Mouse (Mus musculus) ES-E14 (cell line): ENCODE data around the gene Sec31b. TPM values are rescaled to one million over a fixed set of nuclear protein-coding genes. Genes with fewer than 3 reads are reported as not detected.

Experiments
- DNase-seq: peaks from one replicate; pipeline ENCODE4 v3.0.0-alpha.2; 2013; ENCODE audit warnings: low read depth, low spot score
- H3K27ac ChIP-seq: 2 replicates; pipeline ENCODE4 v1.5.1; 2012; ENCODE audit warnings: low read depth, mild to moderate bottlenecking, low read length, moderate library complexity, mixed read lengths; ENCODE audit not compliant: poor library complexity, insufficient read depth, severe bottlenecking
- H3K36me3 ChIP-seq: 2 replicates; pipeline ENCODE4 v1.6.1; 2012; ENCODE audit warnings: mild to moderate bottlenecking, low read length, moderate library complexity, mixed read lengths; ENCODE audit not compliant: control insufficient read depth, poor library complexity, insufficient read depth, severe bottlenecking
- H3K4me1 ChIP-seq, 2 experiments: fragments of 150-350 bp in 1 of 2; sonication (generic) in 1 of 2; 2 replicates each; pipeline ENCODE4 v1.6.1; 2012; ENCODE audit warnings: low read length in 2 of 2, mild to moderate bottlenecking in 1 of 2, mixed read lengths in 1 of 2; ENCODE audit not compliant: control insufficient read depth in 2 of 2, insufficient read depth in 2 of 2, poor library complexity in 1 of 2
- H3K4me3 ChIP-seq, 2 experiments: fragments of 150-350 bp in 1 of 2; sonication (generic) in 1 of 2; 2 replicates each; pipeline ENCODE4 v1.5.1; 2012; ENCODE audit warnings: low read length in 2 of 2, low read depth in 1 of 2, mild to moderate bottlenecking in 1 of 2, mixed read lengths in 1 of 2; ENCODE audit not compliant: insufficient read depth in 1 of 2, poor library complexity in 1 of 2, severe bottlenecking in 1 of 2
- H3K9ac ChIP-seq: 2 replicates; pipeline ENCODE4 v1.6.1; 2012; ENCODE audit warnings: low read depth, mild to moderate bottlenecking, low read length, mixed read lengths; ENCODE audit not compliant: poor library complexity, insufficient read depth, severe bottlenecking
- H3K9me3 ChIP-seq: fragments of 150-350 bp; sonication (generic); 2 replicates; pipeline ENCODE4 v1.6.1; 2012; ENCODE audit warnings: low read depth, mild to moderate bottlenecking, low read length; ENCODE audit not compliant: control insufficient read depth, insufficient read depth
- CHD2 ChIP-seq: IDR thresholded peaks from 2 replicates; pipeline ENCODE4 v1.6.1; 2014; ENCODE audit warnings: mild to moderate bottlenecking, low read depth, low read length, inconsistent platforms
- HCFC1 ChIP-seq: IDR thresholded peaks from 2 replicates; pipeline ENCODE4 v1.6.1; 2012; ENCODE audit warnings: low read length, inconsistent platforms, borderline replicate concordance; ENCODE audit not compliant: insufficient read depth
- MAFK ChIP-seq: IDR thresholded peaks from 2 replicates; pipeline ENCODE4 v1.6.1; 2014; ENCODE audit warnings: mild to moderate bottlenecking, low read depth, low read length, inconsistent platforms; ENCODE audit not compliant: insufficient read depth
- ZC3H11A ChIP-seq: IDR thresholded peaks from 2 replicates; pipeline ENCODE4 v1.6.1; 2012; ENCODE audit warnings: low read depth, mild to moderate bottlenecking, inconsistent platforms, low read length, borderline replicate concordance
- ZNF384 ChIP-seq: IDR thresholded peaks from 2 replicates; pipeline ENCODE4 v1.6.1; 2012; ENCODE audit warnings: low read depth, low read length, inconsistent platforms
- in situ Hi-C, 2 experiments: fragments of 600-800 bp; cut with MboI; formaldehyde crosslinking; loops; one replicate each; pipeline ENCODE4 v1.15.1; 2025; ENCODE audit warnings: low sequenced_read_pairs in 2 of 2, inconsistent platforms in 1 of 2; ENCODE audit not compliant: unreplicated experiment in 2 of 2
- total RNA-seq: library from RNA; depleted of rRNA; stranded (reverse); fragments of 300-350 nt; gene quantifications from 2 replicates; pipeline ENCODE4 v1.2.3, GENCODE M21; 2012

Gene Sec31b
- total RNA-seq, 1 experiment = 0.54 TPM

GRCm38 (mm10) chr19:44578038-44578437 lies 32.4 kb upstream of the Sec31b start:
- H3K4me3 ChIP-seq = no peak overlapping the region
- no peak for TF ChIP-seq MAFK
- TF ChIP-seq ZC3H11A = no peak
- no peak for TF ChIP-seq CHD2
- no peak for TF ChIP-seq ZNF384
- no peak for TF ChIP-seq HCFC1
- no peaks in the 10 kb centered on the region for H3K9me3 ChIP-seq
- in situ Hi-C loops = loop anchor here in 1 of 2 experiments (25.0 kb wide), 1 partner anchor 159 kb away; no protein-coding TSS in a partner anchor
- no peak overlapping the region for H3K27ac ChIP-seq
- no peak for DNase-seq
- no peaks in the 10 kb centered on the region for H3K4me1 ChIP-seq
- peaks cover 8% of the 10 kb centered on the region; the same call in 1 of the 2 replicates for H3K36me3 ChIP-seq
- H3K9ac ChIP-seq = no peak overlapping the region

- no peak for DNase-seq
- H3K27ac ChIP-seq = no peak overlapping the region
- peaks cover 21% of the 10 kb centered on the region for H3K36me3 ChIP-seq
- H3K4me1 ChIP-seq = no peaks in the 10 kb centered on the region
- H3K4me3 ChIP-seq = no peak overlapping the region
- in situ Hi-C loops = loop anchor here in 1 of 2 experiments (25.0 kb wide), 1 partner anchor 161 kb away; no protein-coding TSS in a partner anchor
- no peak overlapping the region for H3K9ac ChIP-seq
- no peak for TF ChIP-seq ZC3H11A
- no peak for TF ChIP-seq ZNF384
- no peak for TF ChIP-seq HCFC1
- TF ChIP-seq MAFK = no peak
- TF ChIP-seq CHD2 = no peak
- H3K9me3 ChIP-seq = no peaks in the 10 kb centered on the region
Measured at GRCm38 (mm10) chr19:44576275-44576674, 30.6 kb upstream of the Sec31b start.

- Histone ChIP-seq H3K4me1 (peaks cover 0 to 2% of the 10 kb centered on the region in 2 experiments; a peak in 1 of 4 replicates), H3K36me3 (peaks cover 47% of the 10 kb centered on the region), H3K9ac (no peak overlapping the region), H3K9me3 (no peaks in the 10 kb centered on the region), H3K4me3 (no peak overlapping the region), H3K27ac (no peak overlapping the region)
- no peak for DNase-seq
- in situ Hi-C loops = no loop called here
- no peak for TF ChIP-seq MAFK
- no peak for TF ChIP-seq HCFC1
- TF ChIP-seq ZNF384 = no peak
- TF ChIP-seq CHD2 = no peak
- TF ChIP-seq ZC3H11A = no peak
Measured at GRCm38 (mm10) chr19:44567763-44568162, 22.1 kb upstream of the Sec31b start.

GRCm38 (mm10) chr19:44564006-44564405 lies 18.3 kb upstream of the Sec31b start:
- H3K27ac ChIP-seq = no peak overlapping the region
- H3K4me3 ChIP-seq = no peak overlapping the region
- H3K9me3 ChIP-seq = no peaks in the 10 kb centered on the region
- TF ChIP-seq ZNF384 (no peak), MAFK (no peak), ZC3H11A (no peak), CHD2 (no peak), HCFC1 (no peak)
- peaks cover 25% of the 10 kb centered on the region for H3K36me3 ChIP-seq
- DNase-seq = no peak
- in situ Hi-C loops = no loop called here
- no peak overlapping the region for H3K9ac ChIP-seq
- H3K4me1 ChIP-seq = peaks cover 0 to 2% of the 10 kb centered on the region in 2 experiments; a peak in 1 of 4 replicates
